Mouse (Mus musculus) neutrophil, adult 5-6 weeks (primary cell): ENCODE results near the gene Ppp1r13b. TPM values are rescaled to one million over a fixed set of nuclear protein-coding genes. Genes with fewer than 3 reads are reported as not detected.

Source experiments
- ATAC-seq: fragments of 151-379, 151-347 bp; 2 replicates; pipeline ENCODE4 v1.8.0; 2017; ENCODE audit warnings: mild to moderate bottlenecking, moderate TSS enrichment; ENCODE audit not compliant: insufficient number of reproducible peaks, poor library complexity, low FRiP score, severe bottlenecking; ENCODE audit errors: extremely low read depth
- total RNA-seq: library from RNA; stranded (forward); fragments of 200-1000 nt; gene quantifications from 2 replicates; pipeline ENCODE4 v1.2.3, GENCODE M21; 2017

The Ppp1r13b gene
- total RNA-seq, 1 experiment from 2014 or later = 26.1 TPM

- ATAC-seq = no peak
Observed at GRCm38 (mm10) chr12:111891800-111892199, 16.1 kb downstream of the Ppp1r13b start.

GRCm38 (mm10) chr12:111889251-111889650 lies 18.7 kb downstream of the Ppp1r13b start:
- peak; percentile 81 for ATAC-seq

DNA sequence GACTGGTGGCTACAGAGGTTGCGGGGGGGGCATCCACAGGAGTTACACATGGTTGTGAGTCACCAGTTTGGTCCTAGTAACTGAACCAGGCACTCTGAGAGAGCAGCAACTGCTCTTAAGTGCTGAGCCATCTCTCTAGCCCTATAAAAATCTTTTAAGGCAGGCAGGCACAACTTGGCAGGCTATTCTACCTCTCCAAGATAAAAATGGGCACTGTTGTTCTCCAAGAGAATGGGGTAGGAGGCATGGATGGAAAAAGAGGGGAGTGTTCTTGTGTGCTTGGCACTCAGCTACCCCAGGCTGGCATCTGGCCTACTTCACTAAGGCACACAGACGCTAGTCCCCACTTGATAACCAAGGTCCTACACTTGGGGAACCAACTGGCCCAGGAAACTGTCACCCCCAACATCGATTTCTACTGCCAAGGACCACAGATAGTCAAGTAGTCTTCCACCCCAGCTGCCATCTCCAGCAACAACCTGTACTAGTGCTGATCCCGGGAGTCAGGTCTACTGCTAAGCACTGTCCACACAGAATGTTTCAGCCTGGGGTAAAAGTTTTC lies 19.5 kb downstream of the Ppp1r13b start:
- no peak for ATAC-seq

- no peak for ATAC-seq
Observed at GRCm38 (mm10) chr12:111887005-111887404, 20.9 kb downstream of the Ppp1r13b start.

- ATAC-seq = no peak
Observed at GRCm38 (mm10) chr12:111882852-111883251, 25.1 kb downstream of the Ppp1r13b start.

DNA sequence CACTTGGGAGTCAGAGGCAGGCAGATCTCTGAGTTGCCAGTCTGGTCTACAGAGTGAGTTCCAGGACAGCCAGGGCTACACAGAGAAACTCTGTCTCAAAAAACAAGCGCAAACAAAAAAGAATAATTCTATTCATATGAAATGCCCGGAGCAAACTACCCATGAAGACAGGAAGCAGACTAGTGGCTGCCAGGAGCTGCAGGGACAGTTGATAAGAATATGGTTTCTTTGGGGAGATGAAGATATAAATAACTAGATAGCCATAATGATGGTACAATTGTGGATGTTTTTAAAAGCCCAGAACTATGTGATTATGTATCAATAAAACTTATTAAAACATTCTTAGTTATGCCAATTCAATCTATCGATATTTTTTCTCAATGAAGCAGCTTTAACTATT lies 25.9 kb downstream of the Ppp1r13b start:
- ATAC-seq = no peak

DNA sequence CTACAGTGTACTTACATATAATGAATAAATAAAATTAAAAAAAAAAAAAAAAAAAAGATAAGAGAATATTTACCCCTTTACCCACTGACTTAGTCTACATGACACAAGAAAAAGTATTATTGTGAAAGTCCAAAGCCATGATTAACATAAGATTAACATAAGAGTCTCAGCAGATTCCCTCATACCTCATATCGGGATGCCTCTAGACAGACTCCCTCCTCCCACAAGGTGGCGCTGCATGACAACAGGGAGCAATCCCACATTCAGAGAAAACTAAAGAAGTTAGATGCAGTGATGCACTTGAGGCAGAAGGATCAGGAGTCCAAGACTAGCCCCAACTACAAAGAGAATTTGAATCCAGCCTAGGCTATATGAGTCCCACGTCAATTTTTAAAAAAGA lies 29.7 kb downstream of the Ppp1r13b start:
- ATAC-seq = peak; percentile 82

DNA sequence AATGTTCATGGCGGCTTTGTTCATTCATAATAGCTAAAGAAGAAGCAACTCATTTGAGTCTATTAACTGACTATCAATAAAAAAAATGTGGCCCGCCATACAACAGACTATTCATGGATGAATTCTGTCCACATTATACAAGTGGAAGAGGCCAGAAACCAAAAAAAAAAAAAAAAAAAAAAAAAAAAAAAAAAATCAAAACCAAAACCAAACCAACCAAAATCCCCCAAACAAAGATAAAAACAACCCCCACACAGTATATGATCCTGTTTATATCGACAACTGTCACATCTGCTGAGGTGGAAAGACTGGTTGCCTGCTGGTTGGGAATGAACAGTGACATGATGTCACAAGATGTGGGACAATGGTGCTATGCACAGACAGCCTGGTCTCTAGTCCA lies 32.4 kb downstream of the Ppp1r13b start:
- ATAC-seq = no peak

- no peak for ATAC-seq
Observed at GRCm38 (mm10) chr12:111874601-111875140, 33.2 kb downstream of the Ppp1r13b start.

DNA sequence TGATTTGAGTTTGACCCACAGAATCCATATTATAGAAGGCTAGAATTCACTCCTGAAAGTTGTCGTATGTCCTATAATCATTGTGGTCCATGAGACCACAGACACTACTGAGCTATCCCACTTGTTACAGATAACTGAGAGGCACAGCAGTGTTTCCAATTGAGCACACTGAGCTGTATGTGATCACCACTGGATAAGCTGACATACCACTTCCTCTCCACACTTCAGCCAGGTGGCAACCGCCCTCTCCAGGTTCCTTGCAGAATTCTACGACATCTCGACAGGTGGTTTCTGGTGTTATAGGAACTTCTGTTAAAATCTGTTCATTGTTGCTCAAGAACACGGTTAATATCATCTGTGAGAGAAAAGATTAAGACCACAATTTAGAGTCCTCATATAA lies 35.8 kb downstream of the Ppp1r13b start:
- no peak for ATAC-seq

- ATAC-seq = no peak
Observed at GRCm38 (mm10) chr12:111870811-111871210, 37.1 kb downstream of the Ppp1r13b start.

- no peak for ATAC-seq
Observed at GRCm38 (mm10) chr12:111869806-111870205, 38.1 kb downstream of the Ppp1r13b start.

DNA sequence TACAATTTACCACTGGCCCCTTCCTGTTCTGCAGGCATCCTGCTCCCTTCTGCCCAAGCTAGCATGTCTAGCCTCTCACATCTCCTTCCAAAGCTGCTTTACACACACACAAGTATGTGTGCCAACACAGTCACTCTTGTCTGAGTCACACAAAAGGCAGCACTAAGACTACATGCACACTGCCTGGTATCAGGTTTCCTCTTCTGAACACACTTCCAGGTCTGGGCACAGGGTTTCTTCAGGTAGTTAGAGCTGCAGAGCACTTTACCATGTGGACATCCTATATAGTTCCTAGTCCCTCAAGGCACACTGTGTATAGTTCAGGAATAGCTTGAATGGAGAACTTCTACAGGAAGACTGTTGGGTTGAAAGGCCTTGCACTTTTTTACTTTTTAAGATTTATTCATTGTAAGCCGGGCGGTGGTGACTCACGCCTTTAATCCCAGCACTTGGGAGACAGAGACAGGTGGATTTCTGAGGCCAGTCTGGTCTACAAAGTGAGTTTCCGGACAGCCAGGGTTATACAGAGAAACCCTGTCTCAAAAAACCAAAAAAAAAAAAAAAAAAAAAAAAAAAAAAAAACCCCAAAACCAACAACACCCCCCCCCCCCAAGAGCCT lies 43.6 kb downstream of the Ppp1r13b start:
- no peak for ATAC-seq

GRCm38 (mm10) chr12:111855448-111855847 lies 52.5 kb downstream of the Ppp1r13b start:
- ATAC-seq = no peak

DNA sequence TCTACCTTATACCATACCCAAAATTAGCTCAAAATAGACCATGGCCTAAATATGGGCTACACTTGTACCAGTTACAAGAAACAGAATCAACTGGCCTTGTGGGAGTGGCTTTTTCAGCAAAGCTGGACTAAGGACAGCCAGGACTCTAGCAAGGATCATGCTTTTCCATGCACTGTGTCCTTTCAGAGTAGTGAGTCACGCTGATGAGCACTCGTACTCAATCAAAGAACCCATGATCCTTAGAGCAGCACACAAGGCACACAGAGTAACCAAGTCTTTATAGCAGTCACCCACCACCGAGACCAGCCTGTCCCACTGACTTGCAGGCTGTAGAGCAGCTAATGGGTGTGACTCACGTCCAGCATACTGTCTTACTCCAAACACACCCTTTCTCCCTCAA lies 54.4 kb downstream of the Ppp1r13b start:
- ATAC-seq = no peak

- no peak for ATAC-seq
Observed at GRCm38 (mm10) chr12:111853011-111853436, 54.9 kb downstream of the Ppp1r13b start.

DNA sequence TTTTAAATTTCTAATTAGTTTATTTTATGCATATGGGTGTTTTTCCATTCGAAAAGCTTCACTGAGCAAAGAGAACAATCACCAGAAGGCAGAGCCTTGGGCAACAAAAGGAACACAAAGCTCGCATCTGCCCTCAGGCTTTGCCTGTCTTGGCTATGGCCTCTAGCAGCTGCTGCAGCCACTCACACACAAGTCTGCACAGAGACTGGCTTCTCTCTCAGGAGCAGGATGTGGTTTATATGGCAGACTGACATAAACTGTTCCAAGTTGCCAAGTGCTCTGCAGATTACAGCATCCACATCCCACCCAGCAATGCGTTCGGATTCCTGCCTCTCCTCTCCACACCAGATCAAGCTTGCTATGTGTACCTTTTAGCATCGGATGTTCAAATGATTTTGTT lies 56.2 kb downstream of the Ppp1r13b start:
- 0 out of 2 replicates have a peak, but pooled peaks have one; percentile 1 for ATAC-seq

DNA sequence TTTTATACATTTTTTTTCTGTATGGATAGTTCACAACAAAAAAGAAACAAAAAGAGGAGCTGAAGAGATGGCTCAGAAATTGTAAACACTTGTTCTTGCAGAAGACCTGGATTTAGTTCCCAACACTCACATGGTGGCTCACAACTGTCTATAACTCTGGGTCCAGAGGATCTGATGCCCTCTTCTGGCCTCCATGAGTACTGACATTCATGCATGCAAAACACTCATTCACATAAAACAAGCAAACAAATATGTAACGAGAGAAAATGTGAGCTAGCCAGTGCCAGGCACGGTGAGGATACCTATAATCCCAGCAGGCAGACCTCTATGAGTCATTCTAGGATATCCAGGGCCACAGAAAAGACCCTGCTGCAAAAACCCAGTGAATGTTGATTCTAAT lies 56.7 kb downstream of the Ppp1r13b start:
- ATAC-seq = no peak

DNA sequence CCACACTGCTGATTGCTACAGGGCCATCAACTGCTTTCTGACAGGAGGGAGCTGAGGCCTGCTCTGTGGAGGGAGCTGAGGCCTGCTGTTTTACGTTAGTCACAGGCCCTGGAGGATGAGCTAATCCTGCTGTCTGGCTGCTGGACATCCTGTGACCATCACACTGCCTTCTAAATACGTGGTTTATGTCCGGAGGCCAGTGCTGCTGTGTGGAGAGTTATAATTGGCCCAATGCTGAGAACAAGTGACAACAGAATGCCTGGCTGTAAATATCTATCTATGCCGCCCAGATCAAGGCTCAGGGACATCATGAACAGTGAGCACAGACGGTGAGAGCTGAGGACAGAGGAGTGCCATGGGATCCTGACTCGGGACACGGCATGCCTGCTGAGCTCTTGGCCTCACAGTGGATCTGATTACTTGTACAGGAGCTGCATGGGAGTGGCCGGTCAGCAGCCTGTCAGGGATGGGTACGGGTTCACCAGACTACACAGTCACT lies 59.6 kb downstream of the Ppp1r13b start:
- 0 out of 2 replicates have a peak, but pooled peaks have one; percentile 6 for ATAC-seq

DNA sequence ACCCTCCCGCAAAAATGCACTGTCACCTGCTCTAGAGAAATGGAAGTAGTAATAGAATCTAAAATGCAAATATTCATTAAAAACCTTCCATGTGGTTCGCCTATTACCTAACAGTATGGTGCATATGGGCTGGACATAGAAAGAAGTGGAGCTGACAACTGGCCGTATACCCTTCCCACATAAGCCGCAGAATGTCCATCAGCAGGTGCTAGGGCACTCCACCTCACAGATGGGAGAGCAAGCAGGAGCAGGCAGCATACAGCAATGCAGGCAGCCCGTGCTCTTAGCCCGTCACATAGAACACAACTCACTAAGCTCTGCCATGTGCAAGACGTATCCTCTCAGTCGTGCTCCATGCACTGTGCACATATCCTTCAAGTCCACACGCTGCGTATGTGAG lies 61.1 kb downstream of the Ppp1r13b start:
- ATAC-seq = no peak
